Mouse (Mus musculus) MEL (cell line): Measurements from ENCODE around the gene Ss18l2.

Experiments
- CTCF ChIP-seq, 3 experiments: IDR thresholded peaks in 2 of 3; conservative IDR thresholded peaks in 1 of 3; 2 replicates each; pipeline ENCODE4 v1.5.1; 2011 to 2012; ENCODE audit warnings: low read length in 3 of 3, low read depth in 2 of 3, mild to moderate bottlenecking in 2 of 3, improper control_type of control experiment in 1 of 3, inconsistent platforms in 1 of 3, mixed read lengths in 1 of 3, moderate library complexity in 1 of 3; ENCODE audit not compliant: control insufficient read depth in 1 of 3, insufficient read depth in 1 of 3, poor library complexity in 1 of 3, severe bottlenecking in 1 of 3
- EP300 ChIP-seq, 2 experiments: IDR thresholded peaks; 2 replicates each; pipeline ENCODE4 v1.6.1; 2011; ENCODE audit warnings: improper control_type of control experiment in 2 of 2, low read length in 2 of 2, low read depth in 1 of 2, mild to moderate bottlenecking in 1 of 2
- GABPA ChIP-seq: IDR thresholded peaks from 2 replicates; pipeline ENCODE4 v1.6.1; 2012; ENCODE audit warnings: low read depth, mild to moderate bottlenecking, inconsistent platforms, low read length, improper control_type of control experiment, moderate library complexity
- JUND ChIP-seq: IDR thresholded peaks from 2 replicates; pipeline ENCODE4 v1.6.1; 2011; ENCODE audit warnings: low read depth, mild to moderate bottlenecking, improper control_type of control experiment, low read length
- MXI1 ChIP-seq: IDR thresholded peaks from 2 replicates; pipeline ENCODE4 v1.6.1; 2011; ENCODE audit warnings: mild to moderate bottlenecking, low read depth, low read length, improper control_type of control experiment
- POLR2A ChIP-seq, 2 experiments: IDR thresholded peaks; 2 replicates each; pipeline ENCODE4 v1.6.1; 2011 to 2012; ENCODE audit warnings: low read length in 2 of 2, mild to moderate bottlenecking in 2 of 2, control low read depth in 1 of 2, improper control_type of control experiment in 1 of 2, low read depth in 1 of 2, moderate library complexity in 1 of 2; ENCODE audit not compliant: control insufficient read depth in 1 of 2, insufficient read depth in 1 of 2, poor library complexity in 1 of 2
- RCOR1 ChIP-seq: IDR thresholded peaks from 2 replicates; pipeline ENCODE4 v1.6.1; 2012; ENCODE audit warnings: low read depth, mild to moderate bottlenecking, inconsistent platforms, low read length, improper control_type of control experiment
- SIN3A ChIP-seq: IDR thresholded peaks from 2 replicates; pipeline ENCODE4 v1.6.1; 2012; ENCODE audit warnings: low read length, improper control_type of control experiment, inconsistent platforms
- USF1 ChIP-seq: IDR thresholded peaks from 2 replicates; pipeline ENCODE4 v1.6.1; 2014; ENCODE audit warnings: low read depth, mild to moderate bottlenecking, inconsistent platforms, low read length, improper control_type of control experiment, moderate library complexity
- ZC3H11A ChIP-seq: IDR thresholded peaks from 2 replicates; pipeline ENCODE4 v1.6.1; 2012; ENCODE audit warnings: low read depth, mild to moderate bottlenecking, inconsistent platforms, low read length, improper control_type of control experiment
- ZKSCAN1 ChIP-seq: IDR thresholded peaks from 2 replicates; pipeline ENCODE4 v1.6.1; 2012; ENCODE audit warnings: low read depth, mild to moderate bottlenecking, inconsistent platforms, low read length, improper control_type of control experiment, moderate library complexity
- ZMIZ1 ChIP-seq: IDR thresholded peaks from 2 replicates; pipeline ENCODE4 v1.6.1; 2012; ENCODE audit warnings: low read depth, mild to moderate bottlenecking, inconsistent platforms, low read length, improper control_type of control experiment, moderate library complexity
- ZNF384 ChIP-seq: IDR thresholded peaks from 2 replicates; pipeline ENCODE4 v1.6.1; 2012; ENCODE audit warnings: low read depth, mild to moderate bottlenecking, inconsistent platforms, low read length, improper control_type of control experiment

- TF ChIP-seq USF1 (no peak), CTCF (IDR thresholded peaks at IDR 0.05 in 2 of 3, conservative IDR thresholded peaks at IDR 0.05 in 1 of 3; ENCODE audit: control insufficient read depth in 1 of 3, insufficient read depth in 1 of 3, low read depth in 2 of 3, low read length in 3 of 3, poor library complexity in 1 of 3, severe bottlenecking in 1 of 3) (no peak), POLR2A (IDR thresholded peaks at IDR 0.05; ENCODE audit: control insufficient read depth in 1 of 2, insufficient read depth in 1 of 2, low read depth in 1 of 2, low read length in 2 of 2, poor library complexity in 1 of 2) (no peak), EP300 (IDR thresholded peaks at IDR 0.05; ENCODE audit: low read depth in 1 of 2, low read length in 2 of 2) (no peak), ZNF384 (no peak), MXI1 (no peak), RCOR1 (no peak), SIN3A (no peak), ZKSCAN1 (no peak), GABPA (no peak), ZMIZ1 (no peak), ZC3H11A (no peak), JUND (no peak)
Measured at GRCm38 (mm10) chr9:121762248-121762647, 52.1 kb downstream of the Ss18l2 start.
